Mouse (Mus musculus): ENCODE data around the gene Rbm42. TPM values are rescaled to one million over a fixed set of nuclear protein-coding genes. Genes with fewer than 3 reads are reported as not detected.

Gene Rbm42
- total and polyA plus RNA-seq, 3 experiments, result 65.3 to 109 (median 105) TPM

- Histone ChIP-seq H3K9me3 (replicated peaks; ENCODE audit: low read length) (no peaks in the 10 kb centered on the region), H3K79me2 (replicated peaks; ENCODE audit: control insufficient read depth, extremely low read depth, insufficient read depth, poor library complexity, severe bottlenecking) (peaks cover 30% of the 10 kb centered on the region), H3K27me3 (replicated peaks) (no peaks in the 10 kb centered on the region), H3K36me3 (replicated peaks in 1 of 2; ENCODE audit: control insufficient read depth in 1 of 2, insufficient read depth in 1 of 2, low read length in 1 of 2) (peaks cover 22 to 38% of the 10 kb centered on the region in 2 experiments), H3K4me1 (ENCODE audit: control insufficient read depth in 1 of 2, insufficient read depth in 2 of 2) (peaks cover 16 to 35% of the 10 kb centered on the region in 2 experiments), H3K4me2 (ENCODE audit: insufficient read depth, low read depth, poor library complexity, severe bottlenecking) (peak within 1 kb of the TSS; percentile 88), H3K9ac (ENCODE audit: insufficient read depth, low read depth) (peak within 1 kb of the TSS; percentile 67), H3K4me3 (replicated peaks in 1 of 3; ENCODE audit: low read depth in 2 of 3, low read length in 2 of 3, poor library complexity in 1 of 3) (peak within 1 kb of the TSS; percentile 66 to 99 (median 70)), H3K27ac (ENCODE audit: insufficient read depth, low read depth) (no peak within 1 kb of the TSS)
- no peak for TF ChIP-seq USF1 (IDR thresholded peaks at IDR 0.05; ENCODE audit: low read depth, low read length)
- peak; percentile 25; the same call in 1 of the 2 replicates for TF ChIP-seq IRF4 (IDR thresholded peaks at IDR 0.05; ENCODE audit: low read depth, low read length)
- no peak for TF ChIP-seq CTCF (conservative IDR thresholded peaks at IDR 0.05 in 1 of 2, IDR thresholded peaks at IDR 0.05 in 1 of 2; ENCODE audit: low read depth in 2 of 2, low read length in 2 of 2)
- TF ChIP-seq ETS1 (conservative IDR thresholded peaks at IDR 0.05; ENCODE audit: low read depth, low read length), result no peak
- peak; percentile 73 for TF ChIP-seq SIN3A (IDR thresholded peaks at IDR 0.05; ENCODE audit: low read length)
- TF ChIP-seq MAZ (IDR thresholded peaks at IDR 0.05; ENCODE audit: low read depth, low read length), result no peak
- TF ChIP-seq ZNF384 (IDR thresholded peaks at IDR 0.05; ENCODE audit: low read depth, low read length), result no peak
- no peak for TF ChIP-seq POLR2AphosphoS2 (IDR thresholded peaks at IDR 0.05; ENCODE audit: low read depth, low read length)
- no peak for TF ChIP-seq RCOR1 (conservative IDR thresholded peaks at IDR 0.05; ENCODE audit: low read depth, low read length)
- TF ChIP-seq MAX (IDR thresholded peaks at IDR 0.05; ENCODE audit: low read length), result 0 out of 2 replicates have a peak, but pooled peaks have one; percentile 7
- no peak for TF ChIP-seq RAD21 (IDR thresholded peaks at IDR 0.05; ENCODE audit: low read depth, low read length)
- TF ChIP-seq GABPA (IDR thresholded peaks at IDR 0.05; ENCODE audit: insufficient replicate concordance, low read depth, low read length), result peak; percentile 61
- peak; percentile 66; the same call in 1 of the 2 replicates for TF ChIP-seq KAT2A (IDR thresholded peaks at IDR 0.05; ENCODE audit: insufficient replicate concordance, low read length)
- TF ChIP-seq MEF2A (IDR thresholded peaks at IDR 0.05; ENCODE audit: borderline replicate concordance, low read depth, low read length), result no peak
- TF ChIP-seq CHD2 (IDR thresholded peaks at IDR 0.05; ENCODE audit: low read length), result no peak
- peak; percentile 52; the same call in 1 of the 2 replicates for TF ChIP-seq MXI1 (IDR thresholded peaks at IDR 0.05; ENCODE audit: low read depth, low read length)
- no peak for TF ChIP-seq UBTF (IDR thresholded peaks at IDR 0.05; ENCODE audit: low read depth, low read length)
- no peak for TF ChIP-seq BHLHE40 (IDR thresholded peaks at IDR 0.05; ENCODE audit: low read depth, low read length)
- TF ChIP-seq NRF1 (IDR thresholded peaks at IDR 0.05; ENCODE audit: low read depth, low read length), result no peak
- TF ChIP-seq EP300 (IDR thresholded peaks at IDR 0.05; ENCODE audit: low read length), result no peak
- peak; percentile 82 for TF ChIP-seq NELFE (IDR thresholded peaks at IDR 0.05; ENCODE audit: low read depth, low read length)
- no peak for TF ChIP-seq PAX5 (IDR thresholded peaks at IDR 0.05; ENCODE audit: low read length)
- no peak for TF ChIP-seq JUN (IDR thresholded peaks at IDR 0.05; ENCODE audit: insufficient read depth, low read depth, low read length)
- TF ChIP-seq HCFC1 (IDR thresholded peaks at IDR 0.05; ENCODE audit: low read depth, low read length), result peak; percentile 88
- peak; percentile 74 for TF ChIP-seq TCF12 (IDR thresholded peaks at IDR 0.05; ENCODE audit: low read depth, low read length)
- TF ChIP-seq ELF1 (IDR thresholded peaks at IDR 0.05; ENCODE audit: low read depth, low read length), result peak; percentile 89
- TF ChIP-seq SMC3 (IDR thresholded peaks at IDR 0.05; ENCODE audit: low read depth, low read length), result no peak
- peak; percentile 89 for TF ChIP-seq POLR2A (IDR thresholded peaks at IDR 0.05; ENCODE audit: low read depth, low read length)
- no peak for TF ChIP-seq JUND (conservative IDR thresholded peaks at IDR 0.05; ENCODE audit: low read depth, low read length)
- TF ChIP-seq ZKSCAN1 (IDR thresholded peaks at IDR 0.05; ENCODE audit: borderline replicate concordance, low read depth, low read length), result no peak
- TF ChIP-seq MYC (IDR thresholded peaks at IDR 0.05; ENCODE audit: low read depth, low read length), result 0 out of 2 replicates have a peak, but pooled peaks have one; percentile 36
- no peak for TF ChIP-seq MAFK (IDR thresholded peaks at IDR 0.05; ENCODE audit: insufficient replicate concordance, low read length)
- TF ChIP-seq TBP (conservative IDR thresholded peaks at IDR 0.05; ENCODE audit: low read depth, low read length), result peak; percentile 82
- no peak for TF ChIP-seq ZMIZ1 (IDR thresholded peaks at IDR 0.05; ENCODE audit: low read depth, low read length)
- no peak for TF ChIP-seq USF2 (conservative IDR thresholded peaks at IDR 0.05; ENCODE audit: low read depth, low read length)
- no peak for TF ChIP-seq E2F4 (IDR thresholded peaks at IDR 0.05; ENCODE audit: insufficient replicate concordance, low read depth, low read length)
- TF ChIP-seq ZC3H11A (IDR thresholded peaks at IDR 0.05; ENCODE audit: low read depth, low read length), result no peak
- TF ChIP-seq CHD1 (IDR thresholded peaks at IDR 0.05; ENCODE audit: low read depth, low read length), result no peak
- dilution Hi-C loops (cut with MboI; ENCODE audit: extremely low pct_ligation_motif_present, extremely low pct_unique_long_range_greater_than_20kb, low sequenced_read_pairs), result no loop called here
- peak; percentile 94 for DNase-seq (ENCODE audit: extremely low read depth)
- in situ Hi-C loops (cut with MboI; ENCODE audit: low pct_ligation_motif_present, low pct_unique_long_range_greater_than_20kb, low sequenced_read_pairs), result no loop called here
Observed at GRCm38 (mm10) chr7:30625530-30626384, 24.4 kb downstream of the Rbm42 start, which contains the start of gene Cox6b1. Gene Cox6b1, minus strand, starts transcription at chr7:30626151.

Data from CH12.LX (cell line).